Mouse (Mus musculus): ENCODE results near the gene Rab35. TPM values are rescaled to one million over a fixed set of nuclear protein-coding genes. Genes with fewer than 3 reads are reported as not detected.

Rab35 gene
- polyA plus RNA-seq, 1 experiment: 50.8 TPM

GRCm38 (mm10) chr5:115644192-115644591, 12.5 kb downstream of the Rab35 start:
- peaks cover 72% of the 10 kb centered on the region for H3K36me3 ChIP-seq (ENCODE audit: control insufficient read depth, insufficient read depth, low read length)
- H3K27me3 ChIP-seq (ENCODE audit: control insufficient read depth, insufficient read depth, low read length): no peaks in the 10 kb centered on the region
- no peaks in the 10 kb centered on the region for H3K4me1 ChIP-seq (ENCODE audit: control insufficient read depth, insufficient read depth, insufficient read length, low read length)
- H3K27ac ChIP-seq (ENCODE audit: insufficient read depth, low read depth, low read length): no peak overlapping the region
- H3K4me3 ChIP-seq (ENCODE audit: low read depth, low read length): no peak overlapping the region
- TF ChIP-seq POLR2A (IDR thresholded peaks at IDR 0.05; ENCODE audit: low read depth, low read length) (no peak), CTCF (IDR thresholded peaks at IDR 0.05; ENCODE audit: extremely low read depth, insufficient read length, insufficient replicate concordance, low read depth, low read length) (no peak)
- 79% methylated on average over 9 of the region's 9 CpGs for WGBS

GRCm38 (mm10) chr5:115648876-115649275, 17.2 kb downstream of the Rab35 start:
- H3K4me1 ChIP-seq (ENCODE audit: control insufficient read depth, insufficient read depth, insufficient read length, low read length): peaks cover 11% of the 10 kb centered on the region; the same call in 1 of the 2 replicates
- no peak overlapping the region for H3K27ac ChIP-seq (ENCODE audit: insufficient read depth, low read depth, low read length)
- no peaks in the 10 kb centered on the region for H3K27me3 ChIP-seq (ENCODE audit: control insufficient read depth, insufficient read depth, low read length)
- WGBS: 77% methylated on average over 3 of the region's 3 CpGs
- TF ChIP-seq CTCF (IDR thresholded peaks at IDR 0.05; ENCODE audit: extremely low read depth, insufficient read length, insufficient replicate concordance, low read depth, low read length) (no peak), POLR2A (IDR thresholded peaks at IDR 0.05; ENCODE audit: low read depth, low read length) (no peak)
- no peak overlapping the region for H3K4me3 ChIP-seq (ENCODE audit: low read depth, low read length)
- peaks cover 31% of the 10 kb centered on the region for H3K36me3 ChIP-seq (ENCODE audit: control insufficient read depth, insufficient read depth, low read length)

- TF ChIP-seq CTCF (IDR thresholded peaks at IDR 0.05; ENCODE audit: extremely low read depth, insufficient read length, insufficient replicate concordance, low read depth, low read length) (no peak), POLR2A (IDR thresholded peaks at IDR 0.05; ENCODE audit: low read depth, low read length) (no peak)
- Histone ChIP-seq H3K27me3 (ENCODE audit: control insufficient read depth, insufficient read depth, low read length) (no peaks in the 10 kb centered on the region), H3K36me3 (ENCODE audit: control insufficient read depth, insufficient read depth, low read length) (peaks cover 24% of the 10 kb centered on the region), H3K27ac (ENCODE audit: insufficient read depth, low read depth, low read length) (no peak overlapping the region), H3K4me1 (ENCODE audit: control insufficient read depth, insufficient read depth, insufficient read length, low read length) (peaks cover 11% of the 10 kb centered on the region; the same call in 1 of the 2 replicates), H3K4me3 (ENCODE audit: low read depth, low read length) (no peak overlapping the region)
- 92% methylated on average over 8 of the region's 8 CpGs for WGBS
Measured at GRCm38 (mm10) chr5:115649699-115650098, 18.0 kb downstream of the Rab35 start.

DNA sequence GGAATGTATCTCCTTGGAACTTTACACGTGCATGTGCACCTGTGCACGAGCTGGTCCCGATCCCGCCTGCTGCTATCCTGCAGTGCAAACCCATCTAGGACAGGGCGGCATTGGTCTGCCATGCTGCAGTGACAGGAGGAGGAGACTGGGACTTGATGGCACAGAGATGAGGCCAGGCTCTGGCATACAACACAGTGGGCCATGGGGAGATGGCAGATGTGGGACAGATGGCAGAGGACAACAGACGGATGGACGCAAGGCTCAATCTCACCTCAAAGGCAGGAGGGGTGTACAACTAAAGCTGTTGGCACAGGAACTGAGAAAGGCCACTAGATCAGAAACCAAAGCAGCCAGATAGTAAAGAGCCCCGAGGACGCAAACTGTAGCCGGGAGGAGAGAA, 19.2 kb downstream of the Rab35 start:
- Histone ChIP-seq H3K4me1 (ENCODE audit: control insufficient read depth, insufficient read depth, insufficient read length, low read length) (peaks cover 11% of the 10 kb centered on the region; the same call in 1 of the 2 replicates), H3K36me3 (ENCODE audit: control insufficient read depth, insufficient read depth, low read length) (peaks cover 16% of the 10 kb centered on the region), H3K27ac (ENCODE audit: insufficient read depth, low read depth, low read length) (no peak overlapping the region), H3K4me3 (ENCODE audit: low read depth, low read length) (no peak overlapping the region), H3K27me3 (ENCODE audit: control insufficient read depth, insufficient read depth, low read length) (no peaks in the 10 kb centered on the region)
- TF ChIP-seq POLR2A (IDR thresholded peaks at IDR 0.05; ENCODE audit: low read depth, low read length): no peak
- TF ChIP-seq CTCF (IDR thresholded peaks at IDR 0.05; ENCODE audit: extremely low read depth, insufficient read length, insufficient replicate concordance, low read depth, low read length): no peak
- WGBS: 90% methylated on average over 10 of the region's 10 CpGs

DNA sequence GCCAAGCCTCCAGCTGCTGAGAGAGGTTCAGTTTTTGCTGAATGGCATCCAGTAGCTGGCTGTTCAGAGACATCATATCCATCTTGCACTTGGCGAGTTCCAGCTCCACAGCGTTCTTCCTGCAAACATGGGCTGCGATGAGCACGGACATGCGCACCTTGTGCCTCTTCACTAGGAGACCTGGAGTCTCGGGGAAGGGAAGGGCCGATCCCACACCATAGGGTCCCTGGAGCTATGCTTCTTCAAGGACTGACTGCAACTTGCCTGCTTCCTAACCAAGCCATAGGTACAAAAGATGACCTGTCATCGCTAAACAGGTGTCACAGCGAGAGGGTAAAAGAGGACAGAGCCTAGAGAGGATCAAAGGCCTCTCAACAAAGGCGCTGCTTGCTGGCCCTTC, 20.1 kb downstream of the Rab35 start:
- H3K36me3 ChIP-seq (ENCODE audit: control insufficient read depth, insufficient read depth, low read length): peaks cover 8% of the 10 kb centered on the region
- 81% methylated on average over 10 of the region's 10 CpGs for WGBS
- TF ChIP-seq CTCF (IDR thresholded peaks at IDR 0.05; ENCODE audit: extremely low read depth, insufficient read length, insufficient replicate concordance, low read depth, low read length): no peak
- TF ChIP-seq POLR2A (IDR thresholded peaks at IDR 0.05; ENCODE audit: low read depth, low read length): no peak
- H3K27ac ChIP-seq (ENCODE audit: insufficient read depth, low read depth, low read length): no peak overlapping the region
- H3K4me1 ChIP-seq (ENCODE audit: control insufficient read depth, insufficient read depth, insufficient read length, low read length): peaks cover 11% of the 10 kb centered on the region; the same call in 1 of the 2 replicates
- no peak overlapping the region for H3K4me3 ChIP-seq (ENCODE audit: low read depth, low read length)
- no peaks in the 10 kb centered on the region for H3K27me3 ChIP-seq (ENCODE audit: control insufficient read depth, insufficient read depth, low read length)

DNA sequence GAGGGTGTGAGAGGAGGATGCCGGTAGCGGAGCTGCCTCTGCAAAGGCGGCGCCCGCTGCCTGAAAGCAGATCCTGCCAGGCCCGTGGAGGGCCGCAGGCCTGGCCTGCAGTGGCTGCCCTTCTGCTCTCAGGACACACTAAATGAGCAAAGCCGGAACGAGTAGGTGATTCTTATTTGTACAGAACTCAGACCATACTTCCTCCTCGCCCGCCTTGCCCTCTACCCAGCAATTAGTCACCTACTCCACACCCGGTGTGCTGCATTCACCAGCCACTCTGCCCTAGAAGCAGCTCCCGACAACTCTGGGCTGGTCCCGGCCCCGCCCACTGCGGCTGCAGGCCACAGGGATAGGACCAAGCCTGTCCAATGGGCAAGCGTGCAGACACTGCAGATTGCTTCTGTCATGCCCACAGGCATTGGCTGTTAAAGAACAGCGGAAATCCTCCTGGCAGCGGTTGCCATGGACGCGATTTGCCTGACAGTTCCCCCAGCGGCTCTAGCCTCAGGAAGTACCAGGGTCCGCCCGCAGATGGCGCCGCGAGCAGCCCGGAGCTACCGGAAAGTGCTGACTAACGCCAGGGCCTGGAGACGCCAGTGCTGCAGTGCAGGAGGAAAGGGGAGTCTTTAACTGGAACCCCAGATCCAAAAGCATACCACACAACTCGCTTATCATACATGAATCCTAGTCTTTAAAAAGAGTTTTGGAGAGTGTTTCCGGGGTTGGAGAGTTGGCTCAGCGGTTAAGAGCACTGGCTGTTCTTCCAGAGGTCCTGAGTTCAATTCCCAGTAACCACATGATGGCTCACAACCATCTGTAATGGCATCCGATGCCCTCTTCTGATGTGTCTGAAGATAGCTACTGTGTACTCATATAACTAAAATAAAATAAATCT, 21.2 kb downstream of the Rab35 start:
- WGBS: 3% methylated on average over 35 of the region's 35 CpGs
- TF ChIP-seq POLR2A (IDR thresholded peaks at IDR 0.05; ENCODE audit: low read depth, low read length) (peak; percentile 89), CTCF (IDR thresholded peaks at IDR 0.05; ENCODE audit: extremely low read depth, insufficient read length, insufficient replicate concordance, low read depth, low read length) (peak; percentile 85)
- Histone ChIP-seq H3K4me3 (ENCODE audit: low read depth, low read length) (peak overlapping the region; percentile 58), H3K27me3 (ENCODE audit: control insufficient read depth, insufficient read depth, low read length) (no peaks in the 10 kb centered on the region), H3K4me1 (ENCODE audit: control insufficient read depth, insufficient read depth, insufficient read length, low read length) (peaks cover 11% of the 10 kb centered on the region; the same call in 1 of the 2 replicates), H3K36me3 (ENCODE audit: control insufficient read depth, insufficient read depth, low read length) (peaks cover 2% of the 10 kb centered on the region; the same call in 1 of the 2 replicates), H3K27ac (ENCODE audit: insufficient read depth, low read depth, low read length) (peak overlapping the region; percentile 77)

GRCm38 (mm10) chr5:115653776-115654175, 22.1 kb downstream of the Rab35 start:
- WGBS: 90% methylated on average over 12 of the region's 12 CpGs
- Histone ChIP-seq H3K27me3 (ENCODE audit: control insufficient read depth, insufficient read depth, low read length) (no peaks in the 10 kb centered on the region), H3K4me1 (ENCODE audit: control insufficient read depth, insufficient read depth, insufficient read length, low read length) (peaks cover 11% of the 10 kb centered on the region; the same call in 1 of the 2 replicates), H3K36me3 (ENCODE audit: control insufficient read depth, insufficient read depth, low read length) (no peaks in the 10 kb centered on the region), H3K4me3 (ENCODE audit: low read depth, low read length) (no peak overlapping the region), H3K27ac (ENCODE audit: insufficient read depth, low read depth, low read length) (no peak overlapping the region)
- no peak for TF ChIP-seq CTCF (IDR thresholded peaks at IDR 0.05; ENCODE audit: extremely low read depth, insufficient read length, insufficient replicate concordance, low read depth, low read length)

Data from small intestine, adult 2 months (tissue).